Mouse (Mus musculus) stomach, postnatal 0 days (tissue): ENCODE measurements at regions not wholly inside any gene's neighbourhood (a gene's known extent, or its start where the extent isn't known, plus 50 kb on each side); places are given as distances from the start of the nearest gene placed in this dataset.

Experiments
- CTCF ChIP-seq: IDR thresholded peaks from 2 replicates; pipeline ENCODE4 v1.5.1; 2016; ENCODE audit warnings: antibody characterized with exemption, low read depth, mild to moderate bottlenecking, moderate library complexity
- EP300 ChIP-seq: optimal IDR thresholded peaks from 2 replicates; pipeline ENCODE3; 2016; ENCODE audit warnings: antibody characterized with exemption

DNA sequence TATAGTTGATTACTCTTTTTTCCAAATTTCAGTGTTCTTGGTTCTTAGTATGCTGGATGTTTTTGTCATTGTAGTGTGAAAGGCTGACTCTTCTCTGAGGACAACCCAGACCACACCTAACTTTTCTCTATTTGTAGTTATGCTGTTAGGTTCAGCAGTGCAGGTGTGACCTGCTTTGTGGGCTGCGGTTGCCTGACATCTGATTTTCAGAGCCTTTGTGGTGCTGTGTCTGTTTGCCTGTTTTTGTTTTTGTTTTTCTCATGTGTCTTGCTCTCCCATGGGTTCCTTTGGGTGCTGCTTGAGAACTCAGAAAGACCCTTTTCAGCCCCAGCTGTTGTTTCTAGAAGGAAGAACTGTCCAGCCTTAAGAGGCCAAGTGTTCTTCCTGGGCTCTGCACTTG, 52.0 kb upstream of the Trpm1 start:
- TF ChIP-seq CTCF = no peak
- no peak for TF ChIP-seq EP300
